Mouse (Mus musculus) monocyte, adult 5-6 weeks (primary cell): ENCODE data around the gene Pacsin2. TPM values are rescaled to one million over a fixed set of nuclear protein-coding genes. Genes with fewer than 3 reads are reported as not detected.
"Not testable (repeated sequence)": the region's sequence is repeated elsewhere in the genome, so short reads cannot be mapped to it uniquely, and the experiment has no call there.

Experiments
- ATAC-seq: fragments of 153-309, 156-312 bp; replicated peaks from 2 replicates; pipeline ENCODE4 v1.8.0; 2017; ENCODE audit warnings: mild to moderate bottlenecking; ENCODE audit not compliant: low TSS enrichment, insufficient number of reproducible peaks, severe bottlenecking, poor library complexity, low FRiP score
- total RNA-seq: library from RNA; stranded (forward); fragments of 200-1000, 200-491, 200-594 nt; gene quantifications from 3 replicates; pipeline ENCODE4 v1.2.3, GENCODE M21; 2017

Gene Pacsin2
- 92.8 to 153 TPM (median 103 TPM) in 3 replicates for total RNA-seq

DNA sequence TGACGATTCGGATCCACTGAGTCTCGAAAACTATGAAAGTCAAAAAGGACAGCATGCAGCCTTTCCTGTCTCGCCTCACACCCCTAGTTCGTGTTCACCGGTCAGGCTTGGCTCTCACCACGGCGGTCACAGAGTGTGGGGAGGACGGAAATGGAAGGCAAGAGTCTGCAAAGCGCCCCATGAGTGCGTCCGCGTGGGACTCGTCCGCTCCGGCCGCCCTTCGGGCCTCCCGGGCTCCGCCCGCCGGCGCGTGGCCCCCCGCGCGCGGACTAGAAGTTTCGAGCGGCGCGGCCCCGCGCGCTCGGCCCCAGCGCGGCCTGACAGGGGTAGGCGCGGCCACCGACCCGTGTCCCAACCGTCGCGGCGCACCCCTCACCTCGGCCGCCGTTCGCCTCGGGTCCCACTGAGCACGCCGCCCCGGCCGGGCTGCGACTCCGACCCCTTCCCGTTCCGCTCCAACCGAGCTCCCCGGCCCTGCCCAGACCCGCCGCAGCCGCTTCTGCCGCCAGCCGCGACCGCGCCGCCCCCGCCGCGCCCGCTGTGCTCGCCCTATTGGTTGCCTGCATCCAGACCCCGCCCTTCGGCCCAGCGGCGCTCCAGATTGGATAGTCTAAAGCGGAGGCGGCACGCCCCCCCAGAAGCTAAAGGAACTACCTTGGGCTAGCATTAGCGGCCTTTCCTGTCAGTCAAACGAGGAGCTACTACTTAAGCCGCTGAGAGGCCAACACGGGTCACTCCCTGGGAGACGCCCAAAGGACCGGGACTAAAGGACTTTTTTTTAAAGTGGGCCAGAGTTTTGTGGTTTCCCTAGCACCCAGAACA lies at the start of gene Pacsin2:
Pacsin2 (minus strand) TSS at position 524 of the 822 bp plus-strand sequence.
- peak; percentile 98 for ATAC-seq

DNA sequence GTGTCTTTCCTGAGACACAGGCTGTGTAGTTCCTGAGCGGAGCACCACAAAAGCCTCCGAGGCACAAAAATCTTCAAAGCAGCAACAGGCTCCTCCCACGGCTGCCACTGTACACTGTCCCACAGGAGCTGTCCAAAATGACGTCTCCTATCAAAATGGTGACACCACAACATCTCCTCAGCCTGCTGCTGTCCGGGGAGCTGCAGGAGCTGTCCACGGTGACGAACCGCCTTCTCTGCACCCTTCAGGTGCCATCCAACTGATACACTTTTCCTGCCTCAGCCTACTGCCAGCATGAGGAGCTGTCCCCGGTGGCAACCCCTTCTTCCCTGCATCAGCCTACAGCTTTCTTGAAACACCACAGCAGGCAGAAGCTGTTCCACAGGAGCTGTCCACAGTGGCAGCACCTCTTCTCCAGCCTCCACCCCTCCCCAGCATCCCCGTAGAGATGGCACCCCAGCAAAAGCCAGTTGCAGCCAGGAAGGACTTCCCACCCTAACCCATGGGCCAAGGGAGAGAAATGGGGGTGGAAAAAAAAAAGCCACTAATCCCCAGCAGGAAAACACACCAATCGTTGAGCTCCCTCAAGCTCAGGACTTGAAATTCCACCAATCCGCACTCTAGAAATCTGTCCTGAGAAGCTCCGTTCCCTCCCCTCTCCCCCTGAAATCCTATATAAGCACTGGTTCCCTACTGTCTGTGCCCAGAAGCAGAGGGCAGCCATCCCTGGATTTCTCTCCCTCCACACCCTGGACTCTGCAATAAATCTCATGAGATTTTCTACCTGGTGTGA lies 48.3 kb upstream of the Pacsin2 start:
- no peak for ATAC-seq

- peak; percentile 94 for ATAC-seq
These were observed 46.5 kb upstream of the Pacsin2 start, which contains the start of gene Ttll1 for GRCm38 (mm10) chr15:83510805-83511405. TSS of gene Ttll1 (minus strand) at chr15:83510893.

- no peak for ATAC-seq
These were observed 45.8 kb upstream of the Pacsin2 start for GRCm38 (mm10) chr15:83509950-83510804.

DNA sequence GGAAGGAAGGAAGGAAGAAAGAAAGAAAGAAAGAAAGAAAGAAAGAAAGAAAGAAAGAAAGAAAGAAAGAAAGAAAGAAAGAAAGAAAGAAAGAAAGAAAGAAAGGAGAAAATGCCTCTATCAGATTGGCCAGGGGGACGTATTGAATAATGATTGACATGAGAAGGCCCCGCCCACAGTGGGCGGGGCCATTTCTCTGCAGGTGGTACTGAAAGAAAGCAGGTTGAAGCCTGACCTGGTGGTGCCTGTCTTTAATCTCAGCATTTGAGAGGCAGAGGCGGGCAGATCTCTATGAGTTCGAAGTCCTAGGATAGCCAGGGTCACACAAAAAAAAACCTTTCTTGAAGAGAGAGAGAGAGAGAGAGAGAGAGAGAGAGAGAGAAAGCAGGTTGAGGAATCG lies 37.1 kb upstream of the Pacsin2 start:
- ATAC-seq, result not testable (repeated sequence)

- ATAC-seq, result no peak
These were observed 35.9 kb upstream of the Pacsin2 start for GRCm38 (mm10) chr15:83500352-83500751.

DNA sequence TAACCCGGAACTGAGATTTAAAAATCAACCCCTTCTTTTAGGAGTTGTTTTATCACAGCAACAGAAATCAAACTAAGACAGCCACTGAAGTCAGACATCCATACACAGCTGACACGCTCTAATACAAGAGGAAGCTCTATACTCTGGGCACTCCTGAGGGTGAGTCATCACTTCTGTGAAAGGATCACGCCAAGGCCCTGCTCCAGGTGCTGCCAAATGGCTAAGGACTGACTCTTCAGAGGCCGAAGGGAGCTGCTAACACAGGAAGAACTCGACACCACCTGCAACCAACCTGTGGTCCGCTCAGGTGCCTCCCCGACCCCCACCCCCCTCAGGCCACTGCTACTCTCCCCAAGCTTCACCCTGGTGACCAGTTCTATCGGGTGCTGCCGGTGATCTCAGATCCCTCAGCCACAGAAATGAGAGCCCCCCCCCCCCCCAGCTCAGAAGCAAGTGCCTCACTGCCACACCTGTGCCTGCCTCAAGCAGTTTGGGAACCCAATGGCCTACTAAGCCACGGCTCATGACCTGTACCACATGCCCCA lies 34.9 kb upstream of the Pacsin2 start:
- no peak for ATAC-seq

DNA sequence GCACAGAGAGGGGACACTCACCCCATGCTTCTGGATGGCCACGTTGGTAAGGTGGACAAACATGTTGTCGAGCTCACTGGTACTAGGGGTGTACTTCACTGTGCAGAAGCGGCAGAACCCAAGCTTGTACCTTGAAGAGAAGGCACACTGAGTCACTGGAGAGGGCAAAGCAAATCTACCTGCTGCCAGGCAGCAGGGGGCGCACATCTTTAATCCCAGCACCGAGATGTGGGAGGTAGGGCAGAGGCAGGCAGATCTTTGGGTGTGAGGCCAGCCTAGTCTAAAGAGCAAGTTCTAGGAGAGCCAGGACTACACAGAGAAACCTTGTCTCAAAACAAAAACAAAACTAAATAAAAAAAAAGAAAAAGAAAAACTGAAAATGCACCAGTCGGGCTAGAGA lies 32.9 kb upstream of the Pacsin2 start:
- no peak for ATAC-seq

DNA sequence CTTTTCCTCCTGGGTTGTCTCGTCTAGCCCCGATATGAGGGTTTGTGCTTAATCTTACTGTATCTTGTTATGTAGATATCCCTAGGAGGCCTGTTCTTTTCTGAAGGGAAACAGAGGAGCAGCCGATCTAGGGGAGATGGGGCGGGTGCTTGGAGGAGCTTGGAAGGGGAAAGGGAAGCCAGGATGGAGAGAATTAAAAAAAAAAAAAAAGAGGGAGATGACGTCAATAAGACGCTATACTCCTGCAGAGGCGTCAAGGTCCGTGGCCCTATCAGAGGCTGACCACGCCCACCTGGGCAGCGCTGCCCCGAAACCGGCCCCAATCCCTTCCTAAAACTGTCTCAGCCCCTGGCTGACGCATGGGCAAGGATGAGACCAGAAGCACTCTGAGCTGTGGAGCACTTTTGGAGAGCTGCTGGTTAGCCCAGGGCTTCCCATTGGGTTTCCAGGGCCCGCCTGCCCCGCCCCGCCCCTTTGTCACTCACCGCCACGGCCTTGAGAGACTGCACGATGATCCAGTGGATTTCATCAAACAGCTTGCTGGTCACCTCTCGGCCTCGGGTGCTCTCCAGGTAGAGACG lies 31.5 kb upstream of the Pacsin2 start:
- ATAC-seq, result no peak

DNA sequence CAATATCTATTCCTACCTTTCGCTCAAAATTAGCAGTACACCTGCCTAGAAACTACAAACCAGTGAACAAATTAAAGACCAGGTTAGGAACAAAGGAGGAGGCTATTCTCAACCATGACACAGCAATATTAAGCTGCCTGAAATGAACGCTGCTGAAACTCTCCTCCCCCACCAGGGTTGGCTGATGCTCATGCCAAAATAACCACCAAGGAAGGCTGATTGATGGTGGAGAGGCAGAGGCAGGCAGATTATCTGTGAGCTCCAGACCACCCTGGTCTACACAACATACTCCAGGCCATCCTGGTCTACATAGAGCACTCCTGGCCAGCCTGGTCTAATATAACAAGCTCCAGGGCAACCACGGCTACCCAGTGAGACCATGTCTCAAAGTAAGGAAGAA lies 30.8 kb upstream of the Pacsin2 start:
- no peak for ATAC-seq

DNA sequence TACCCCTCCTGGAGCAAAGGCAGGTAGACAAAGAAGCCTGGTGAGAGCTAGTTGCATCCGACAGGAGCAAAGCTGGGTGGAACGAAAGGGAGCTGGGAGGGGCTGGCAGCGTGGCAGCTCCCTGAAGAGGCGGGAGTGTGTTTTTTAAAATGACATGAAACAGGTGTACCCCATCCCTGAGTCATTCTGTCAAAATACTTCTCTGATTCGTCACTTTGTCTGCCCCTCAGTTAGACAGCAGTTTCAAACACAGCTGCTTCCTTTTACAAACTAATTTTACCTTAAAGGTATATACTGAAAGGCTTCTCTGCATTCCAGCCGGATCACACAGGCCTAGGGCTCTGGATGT lies 30.1 kb upstream of the Pacsin2 start:
- ATAC-seq, result no peak

- ATAC-seq, result no peak
These were observed 29.6 kb upstream of the Pacsin2 start for GRCm38 (mm10) chr15:83493856-83494571.

DNA sequence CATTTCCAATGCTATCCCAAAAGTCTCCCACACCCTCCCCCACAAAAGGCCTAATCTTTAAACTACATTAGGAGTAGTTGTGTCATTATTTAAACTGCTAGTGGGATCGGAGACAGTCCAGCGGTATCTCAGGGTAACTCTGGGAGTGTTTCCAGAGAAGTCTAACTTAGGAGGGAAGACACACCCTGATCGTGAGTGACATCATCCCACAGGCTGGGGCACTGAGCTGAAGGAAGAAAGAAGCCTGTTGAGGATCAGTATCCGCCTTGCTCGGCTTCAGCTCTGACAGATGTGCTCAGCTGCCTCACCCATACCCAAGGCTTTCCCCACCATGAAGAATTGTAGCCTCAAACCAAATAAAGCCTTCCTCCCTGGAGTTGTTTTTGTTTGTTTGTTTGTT lies 27.5 kb upstream of the Pacsin2 start:
- ATAC-seq, result no peak

DNA sequence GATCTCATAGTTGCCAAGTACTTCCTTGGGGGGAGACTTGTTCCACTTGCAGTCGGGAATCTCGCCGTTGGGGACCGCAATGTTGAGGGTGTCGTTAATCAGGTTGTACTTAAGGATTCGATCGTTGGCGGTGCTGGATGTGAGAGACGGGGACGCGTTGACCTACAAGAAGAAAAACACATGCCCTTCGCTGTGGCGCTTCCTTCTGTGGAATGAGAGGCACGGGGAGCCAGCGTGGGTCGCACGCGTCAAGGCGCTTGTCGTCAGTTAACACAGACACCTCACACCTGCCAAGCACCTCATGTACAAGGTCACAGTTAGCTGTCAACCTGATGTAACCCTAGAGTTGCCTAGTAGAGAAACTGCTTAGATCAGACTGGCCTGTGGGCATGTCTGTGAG lies 25.1 kb upstream of the Pacsin2 start:
- ATAC-seq, result no peak

DNA sequence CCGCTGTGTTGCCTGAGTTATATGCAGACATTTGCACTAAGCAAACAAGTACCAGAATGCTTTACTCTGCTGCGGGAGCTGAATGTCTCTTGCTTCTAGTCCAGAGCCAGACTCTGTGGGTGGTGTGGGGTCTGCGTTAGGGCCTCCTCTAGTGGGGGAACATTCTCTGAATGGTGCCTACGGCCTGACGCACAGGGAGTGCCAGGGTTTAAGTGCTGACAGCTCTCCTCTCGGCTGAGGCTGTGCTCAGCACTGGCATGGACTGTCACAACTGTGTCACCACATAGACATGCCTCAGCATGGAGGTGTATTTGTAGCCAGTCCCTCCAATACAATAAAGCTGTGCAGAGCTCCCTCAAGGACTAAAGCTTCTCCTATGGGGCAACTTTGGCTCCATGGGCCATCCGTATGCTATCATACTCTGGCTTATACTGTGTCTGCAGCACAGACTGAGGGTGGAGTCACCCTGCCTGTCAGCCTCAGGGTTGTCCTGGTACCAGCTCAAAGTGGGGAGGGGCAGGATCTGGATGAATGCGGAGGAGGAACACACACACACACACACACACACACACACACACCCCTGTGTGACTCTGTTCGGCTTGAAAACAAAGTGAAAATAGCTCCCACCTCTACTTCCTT lies 23.2 kb upstream of the Pacsin2 start:
- no peak for ATAC-seq

DNA sequence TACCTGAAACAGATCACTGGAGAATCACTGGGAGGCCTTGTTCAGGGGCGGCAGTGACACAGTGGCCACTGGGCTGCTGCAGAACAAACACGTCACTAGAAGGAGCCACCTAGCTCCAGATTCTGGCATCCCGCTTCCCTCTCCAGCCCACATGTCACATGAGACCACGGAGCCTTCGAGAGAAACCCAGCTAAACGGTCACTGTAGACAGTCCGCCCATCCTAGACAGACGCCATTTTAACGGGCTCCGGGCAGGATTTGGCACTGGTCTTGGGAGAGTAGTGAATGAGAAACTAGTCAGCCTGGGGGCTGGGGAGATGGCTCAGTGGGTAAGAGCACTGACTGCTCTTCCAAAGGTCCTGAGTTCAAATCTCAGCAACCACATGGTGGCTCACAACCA lies 19.9 kb upstream of the Pacsin2 start:
- no peak for ATAC-seq

- peak; percentile 56; the same call in 1 of the 2 replicates for ATAC-seq
These were observed 19.1 kb upstream of the Pacsin2 start for GRCm38 (mm10) chr15:83483482-83483881.
